Mouse (Mus musculus) heart, adult 9 months (tissue): ENCODE results near the gene Zkscan16.

ENCODE experiments used
- DNase-seq, 2 experiments: peaks; one replicate each; pipeline ENCODE4 v3.0.0; 2022; ENCODE audit warnings: low spot score in 2 of 2

Gene Zkscan16

GRCm38 (mm10) chr4:58998688-58999087 is 55.3 kb downstream of the Zkscan16 start:
- DNase-seq, result no peak

- DNase-seq, result peak; percentile 15 to 68
Measured at GRCm38 (mm10) chr4:58999686-59000085, 56.3 kb downstream of the Zkscan16 start.

- no peak for DNase-seq
Measured at GRCm38 (mm10) chr4:59000614-59001013, 57.2 kb downstream of the Zkscan16 start.

- DNase-seq, result peak; percentile 92 to 93
Measured at GRCm38 (mm10) chr4:59002948-59003805, 59.7 kb downstream of the Zkscan16 start, which contains the start of gene Gm20503. Gene Gm20503 (plus strand): TSS chr4:59003210.

GRCm38 (mm10) chr4:59003806-59004200 is 60.4 kb downstream of the Zkscan16 start:
- DNase-seq, result no peak

GRCm38 (mm10) chr4:59006211-59006610 is 62.8 kb downstream of the Zkscan16 start:
- DNase-seq, result no peak

- DNase-seq, result no peak
Measured at GRCm38 (mm10) chr4:59007016-59007415, 63.6 kb downstream of the Zkscan16 start.
